Mouse (Mus musculus): ENCODE data around the gene Esp1. TPM values are rescaled to one million over a fixed set of nuclear protein-coding genes. Genes with fewer than 3 reads are reported as not detected.
"Not testable (repeated sequence)": the region's sequence is repeated elsewhere in the genome, so short reads cannot be mapped to it uniquely, and the experiment has no call there.

Esp1 gene
- not detected for total RNA-seq (2021)

- intact Hi-C loops (cut with DNase I): no loop called here
Observed at GRCm38 (mm10) chr17:40726820-40727219, at the start of gene Esp1. Gene Esp1, plus strand, starts transcription at chr17:40727120.

GRCm38 (mm10) chr17:40716273-40716672 lies 10.6 kb upstream of the Esp1 start:
- intact Hi-C loops (cut with DNase I): no loop called here

More at GRCm38 (mm10) chr17:40726820-40727219, at the start of gene Esp1:
- DNase-seq (ENCODE audit: low spot score): no peak

DNA sequence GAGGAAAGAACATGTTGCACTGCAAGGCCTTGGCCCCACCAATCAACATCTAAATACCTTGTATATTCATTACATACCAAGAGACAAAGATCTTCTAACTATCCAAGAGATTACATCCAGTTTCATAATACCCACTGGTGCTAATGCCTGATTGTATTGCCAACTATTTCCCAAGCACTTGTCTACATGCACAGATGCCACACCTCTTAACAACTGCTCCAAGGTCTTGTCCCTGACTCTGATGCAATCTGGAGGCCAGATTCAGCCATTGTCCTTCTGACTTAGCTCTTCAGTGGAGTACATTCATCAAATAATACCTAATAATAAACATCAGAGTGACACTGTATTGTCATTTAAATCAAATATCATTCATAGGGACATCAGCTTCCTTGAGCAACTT lies 9.9 kb upstream of the Esp1 start:
- DNase-seq (ENCODE audit: low spot score); intact Hi-C loops (cut with DNase I): not testable (repeated sequence)

More at GRCm38 (mm10) chr17:40716273-40716672, 10.6 kb upstream of the Esp1 start:
- DNase-seq (ENCODE audit: low spot score): no peak

GRCm38 (mm10) chr17:40731296-40731695 lies 4.4 kb downstream of the Esp1 start:
- DNase-seq (ENCODE audit: low spot score): no peak

GRCm38 (mm10) chr17:40731724-40732123 lies 4.8 kb downstream of the Esp1 start:
- DNase-seq (ENCODE audit: low spot score): no peak
- intact Hi-C loops (cut with DNase I): no loop called here

More at GRCm38 (mm10) chr17:40731296-40731695, 4.4 kb downstream of the Esp1 start:
- intact Hi-C loops (cut with DNase I): no loop called here

- no peak for DNase-seq (ENCODE audit: low spot score)
- intact Hi-C loops (cut with DNase I): no loop called here
Observed at GRCm38 (mm10) chr17:40763662-40764061, 36.7 kb downstream of the Esp1 start.

GRCm38 (mm10) chr17:40767120-40767519 lies 40.2 kb downstream of the Esp1 start:
- no peak for DNase-seq (ENCODE audit: low spot score)

More at GRCm38 (mm10) chr17:40767120-40767519, 40.2 kb downstream of the Esp1 start:
- intact Hi-C loops (cut with DNase I): no loop called here

Other genes with a start within 250 kb of the Esp1 start
- not detected for gene Esp8, start 207.1 kb upstream of the Esp1 start, total RNA-seq (2021)
- gene Esp6, start 165.6 kb upstream of the Esp1 start, total RNA-seq (2021): not detected
- gene Esp4, start 128.5 kb upstream of the Esp1 start, total RNA-seq (2021): not detected
- not detected for gene Esp3, start 95.0 kb upstream of the Esp1 start, total RNA-seq (2021)
- gene Crisp2, start 79.9 kb downstream of the Esp1 start, total RNA-seq (2021): not detected
- gene Rhag, start 84.0 kb downstream of the Esp1 start, total RNA-seq (2021): under 1 TPM; 0.28 to 0.47 TPM
- 1 to 10 TPM in 1 of 2 experiments, under 1 TPM in 1; 0.88 to 1.1 TPM for gene 9130008F23Rik, start 153.4 kb downstream of the Esp1 start, total RNA-seq (2021)
- not detected for gene Glyatl3, start 187.2 kb downstream of the Esp1 start, total RNA-seq (2021)
- 100 to 1,000 TPM; 148 to 157 TPM for gene Mut, start 207.6 kb downstream of the Esp1 start, total RNA-seq (2021)
- 1 to 10 TPM; 4.9 to 6.5 TPM for gene Cenpq, start 207.9 kb downstream of the Esp1 start, total RNA-seq (2021)